Mouse (Mus musculus) retina, postnatal 1 day (tissue): ENCODE measurements around the gene Hipk2.
A peak's percentile ranks its signal among the peaks of the same experiment; 100 is the strongest.

Experiments used
- DNase-seq: peaks from one replicate; pipeline ENCODE4 v3.0.0-alpha.2; 2012

Gene Hipk2

GRCm38 (mm10) chr6:38865805-38866204 lies 10.2 kb downstream of the Hipk2 start:
- no peak for DNase-seq

- DNase-seq: no peak
Observed at GRCm38 (mm10) chr6:38863595-38863994, 12.4 kb downstream of the Hipk2 start.

- no peak for DNase-seq
Observed at GRCm38 (mm10) chr6:38860301-38860700, 15.7 kb downstream of the Hipk2 start.

- DNase-seq: no peak
Observed at GRCm38 (mm10) chr6:38859819-38860218, 16.1 kb downstream of the Hipk2 start.

- DNase-seq: no peak
Observed at GRCm38 (mm10) chr6:38853561-38853992, 22.4 kb downstream of the Hipk2 start.

GRCm38 (mm10) chr6:38851740-38852139 lies 24.2 kb downstream of the Hipk2 start:
- no peak for DNase-seq

- DNase-seq: no peak
Observed at GRCm38 (mm10) chr6:38850715-38851259, 25.2 kb downstream of the Hipk2 start.

- peak; percentile 71 for DNase-seq
Observed at GRCm38 (mm10) chr6:38847958-38848910, 27.7 kb downstream of the Hipk2 start.

- DNase-seq: no peak
Observed at GRCm38 (mm10) chr6:38847447-38847846, 28.5 kb downstream of the Hipk2 start.

- peak; percentile 26 for DNase-seq
Observed at GRCm38 (mm10) chr6:38846330-38847195, 29.4 kb downstream of the Hipk2 start.

- DNase-seq: no peak
Observed at GRCm38 (mm10) chr6:38845876-38846275, 30.1 kb downstream of the Hipk2 start.

GRCm38 (mm10) chr6:38845117-38845516 lies 30.8 kb downstream of the Hipk2 start:
- DNase-seq: peak; percentile 49

- DNase-seq: no peak
Observed at GRCm38 (mm10) chr6:38841551-38841950, 34.4 kb downstream of the Hipk2 start.

- DNase-seq: no peak
Observed at GRCm38 (mm10) chr6:38840780-38841179, 35.2 kb downstream of the Hipk2 start.

- DNase-seq: peak; percentile 28
Observed at GRCm38 (mm10) chr6:38840380-38840779, 35.6 kb downstream of the Hipk2 start.

GRCm38 (mm10) chr6:38839891-38840290 lies 36.1 kb downstream of the Hipk2 start:
- no peak for DNase-seq

GRCm38 (mm10) chr6:38838061-38838460 lies 37.9 kb downstream of the Hipk2 start:
- DNase-seq: no peak

GRCm38 (mm10) chr6:38835217-38835616 lies 40.7 kb downstream of the Hipk2 start:
- DNase-seq: no peak

- no peak for DNase-seq
Observed at GRCm38 (mm10) chr6:38834727-38835126, 41.2 kb downstream of the Hipk2 start.

GRCm38 (mm10) chr6:38833721-38834120 lies 42.2 kb downstream of the Hipk2 start:
- no peak for DNase-seq

GRCm38 (mm10) chr6:38829452-38829851 lies 46.5 kb downstream of the Hipk2 start:
- DNase-seq: no peak

- DNase-seq: no peak
Observed at GRCm38 (mm10) chr6:38828211-38828610, 47.8 kb downstream of the Hipk2 start.

- no peak for DNase-seq
Observed at GRCm38 (mm10) chr6:38827435-38827834, 48.5 kb downstream of the Hipk2 start.
